Mouse (Mus musculus): ENCODE measurements around the gene Gm5105. TPM values are rescaled to one million over a fixed set of nuclear protein-coding genes. Genes with fewer than 3 reads are reported as not detected.

The Gm5105 gene
- polyA plus RNA-seq, 1 experiment: 0.19 TPM

DNA sequence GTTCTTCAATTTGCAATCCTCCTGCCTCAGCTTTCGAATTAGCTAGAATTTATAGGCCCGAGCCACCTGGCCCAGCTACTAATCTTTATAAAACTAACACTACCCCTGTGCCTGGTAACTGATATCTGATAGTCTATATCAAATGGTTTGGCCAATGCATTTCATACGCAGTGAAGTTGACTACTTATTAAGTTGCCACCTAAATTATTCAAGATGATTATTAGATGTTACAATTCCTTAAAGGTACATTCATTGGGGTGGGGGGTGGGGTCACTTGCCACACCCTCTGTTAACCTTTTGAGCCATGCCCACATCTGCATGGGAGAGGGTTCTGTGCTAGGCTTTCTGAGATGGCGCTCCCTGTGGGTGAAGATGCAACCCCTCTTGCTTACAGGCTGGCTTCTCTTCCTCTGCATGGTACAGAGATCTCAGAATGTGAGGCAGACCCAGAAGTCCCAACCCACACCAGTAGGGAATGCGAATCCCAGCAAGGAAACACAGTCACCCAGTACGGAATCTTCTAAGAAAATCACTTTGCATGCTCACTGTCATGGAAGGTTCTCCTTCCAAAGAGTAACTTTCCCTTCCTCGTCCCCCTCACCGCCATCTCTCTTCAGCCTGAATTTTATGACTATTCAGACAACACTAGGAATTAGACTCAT is 67.0 kb downstream of the Gm5105 start:
- Histone ChIP-seq H3K27ac (ENCODE audit: insufficient read depth, low read depth, low read length) (no peak overlapping the region), H3K27me3 (ENCODE audit: control insufficient read depth, insufficient read depth, low read length) (no peaks in the 10 kb centered on the region), H3K4me1 (ENCODE audit: control insufficient read depth, insufficient read depth, insufficient read length, low read length) (peaks cover 14% of the 10 kb centered on the region; the same call in 1 of the 2 replicates), H3K36me3 (ENCODE audit: control insufficient read depth, insufficient read depth, low read length) (no peaks in the 10 kb centered on the region), H3K4me3 (ENCODE audit: low read depth, low read length) (no peak overlapping the region)
- TF ChIP-seq POLR2A (IDR thresholded peaks at IDR 0.05; ENCODE audit: low read depth, low read length): no peak
- WGBS: 67% methylated on average over 8 of the region's 8 CpGs

DNA sequence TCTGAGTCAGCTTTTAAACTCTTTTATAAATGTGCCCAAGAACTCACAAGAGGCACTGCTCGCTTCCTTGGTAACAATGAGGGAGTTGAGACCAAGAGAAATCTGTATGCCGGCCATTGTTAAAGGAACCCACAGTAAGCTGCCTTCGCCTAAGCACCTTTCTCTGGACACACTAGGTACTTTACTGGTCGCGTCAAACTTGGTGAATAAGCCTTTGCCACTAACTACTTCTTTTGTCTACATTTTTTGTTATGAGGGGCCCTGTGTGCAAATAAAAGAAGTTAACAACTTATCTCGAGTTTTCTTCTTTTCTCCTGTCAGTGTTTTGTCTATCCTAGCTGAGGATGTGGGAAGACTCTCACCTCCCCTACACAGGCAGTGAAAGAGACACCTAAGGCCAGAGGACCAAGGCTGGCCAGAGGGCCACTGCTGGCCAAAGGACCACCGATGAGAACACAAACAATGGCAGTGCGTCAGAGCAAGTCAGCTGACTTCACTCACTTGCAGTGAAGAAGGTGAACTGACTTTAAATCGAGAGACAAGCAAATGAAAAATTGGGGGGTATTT is 67.9 kb downstream of the Gm5105 start:
- 62% methylated on average over 9 of the region's 9 CpGs for WGBS
- Histone ChIP-seq H3K27ac (ENCODE audit: insufficient read depth, low read depth, low read length) (no peak overlapping the region), H3K4me1 (ENCODE audit: control insufficient read depth, insufficient read depth, insufficient read length, low read length) (peaks cover 14% of the 10 kb centered on the region; the same call in 1 of the 2 replicates), H3K4me3 (ENCODE audit: low read depth, low read length) (no peak overlapping the region), H3K36me3 (ENCODE audit: control insufficient read depth, insufficient read depth, low read length) (no peaks in the 10 kb centered on the region), H3K27me3 (ENCODE audit: control insufficient read depth, insufficient read depth, low read length) (no peaks in the 10 kb centered on the region)
- TF ChIP-seq POLR2A (IDR thresholded peaks at IDR 0.05; ENCODE audit: low read depth, low read length) (no peak), CTCF (IDR thresholded peaks at IDR 0.05; ENCODE audit: extremely low read depth, insufficient read length, insufficient replicate concordance, low read depth, low read length) (no peak)

Other genes with a start within 250 kb of the Gm5105 start
- gene H2afz, start 202.9 kb downstream of the Gm5105 start, polyA plus RNA-seq (2012; rRNA removed): 329 and 401 TPM in 2 replicates
- gene Dnajb14, start 199.7 kb downstream of the Gm5105 start, polyA plus RNA-seq (2012; rRNA removed): 1.1 and 2.0 TPM in 2 replicates
- 7.3 and 9.4 TPM in 2 replicates for gene Lamtor3, start 148.9 kb downstream of the Gm5105 start, polyA plus RNA-seq (2012; rRNA removed)
- 2.9 and 8.8 TPM in 2 replicates for gene Dapp1, start 85.8 kb downstream of the Gm5105 start, polyA plus RNA-seq (2012; rRNA removed)
- 0.01 and 0.04 TPM in 2 replicates for gene 1110002E22Rik, start 2.3 kb downstream of the Gm5105 start, polyA plus RNA-seq (2012; rRNA removed)
- 0.14 and 0.24 TPM in 2 replicates for gene Trmt10a, start 76.1 kb upstream of the Gm5105 start, polyA plus RNA-seq (2012; rRNA removed)
- 60.5 and 108 TPM in 2 replicates for gene Mttp, start 77.6 kb upstream of the Gm5105 start, polyA plus RNA-seq (2012; rRNA removed)
- gene 4930579F01Rik, start 126.4 kb upstream of the Gm5105 start, polyA plus RNA-seq (2012; rRNA removed): not detected in 2 replicates
- gene Adh7, start 150.4 kb upstream of the Gm5105 start, polyA plus RNA-seq (2012; rRNA removed): 0.08 and 1.0 TPM in 2 replicates
- gene Adh1, start 193.6 kb upstream of the Gm5105 start, polyA plus RNA-seq (2012; rRNA removed): 137 and 221 TPM in 2 replicates
- 76.3 and 89.5 TPM in 2 replicates for gene Adh6a, start 245.9 kb upstream of the Gm5105 start, polyA plus RNA-seq (2012; rRNA removed)

Measured in small intestine, adult 2 months (tissue).